Mouse (Mus musculus) central nervous system, embryonic 11.5 days (tissue): ENCODE results near the gene Smarcc2. TPM values are rescaled to one million over a fixed set of nuclear protein-coding genes. Genes with fewer than 3 reads are reported as not detected.

Source experiments
- polyA plus RNA-seq: library from polyadenylated mRNA; depleted of rRNA; stranded (reverse); fragments of >200 nt; gene quantifications from 2 replicates; pipeline ENCODE4 v1.2.3, GENCODE M21; 2012; rRNA removed

Gene Smarcc2
- polyA plus RNA-seq: 251 and 263 TPM in 2 replicates

DNA sequence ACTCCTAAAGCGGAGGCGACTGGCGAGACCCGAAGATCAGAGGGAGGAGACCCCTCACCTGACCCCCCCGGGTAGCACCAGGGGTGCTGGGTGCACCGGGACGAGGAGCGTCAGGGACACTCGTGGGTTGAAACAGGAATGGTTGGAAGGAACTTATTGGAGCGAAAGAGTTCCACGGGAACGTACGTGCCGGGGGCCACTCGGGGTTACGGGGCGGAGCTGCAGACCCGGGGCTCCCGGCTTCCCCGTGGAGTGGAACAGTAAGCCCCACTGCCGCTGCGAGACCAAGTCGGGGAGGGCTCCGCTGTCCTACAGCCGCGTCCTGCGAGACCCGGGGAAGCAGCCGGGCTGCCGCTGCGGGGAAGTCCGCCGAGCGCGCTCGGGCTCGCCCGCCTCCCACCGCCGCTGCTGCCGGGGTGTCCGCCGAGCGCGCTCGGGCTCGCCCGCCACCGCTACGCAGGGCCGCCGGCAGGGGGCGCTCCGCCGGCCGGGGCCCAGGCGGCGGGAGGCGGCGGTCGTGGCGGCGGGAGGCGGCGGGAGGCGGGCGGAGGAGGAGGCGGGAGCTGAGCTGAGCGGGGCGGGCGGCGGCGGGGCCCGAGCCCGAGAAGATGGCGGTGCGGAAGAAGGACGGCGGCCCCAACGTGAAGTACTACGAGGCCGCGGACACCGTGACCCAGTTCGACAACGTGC, at the start of gene Smarcc2:
TSS of gene Smarcc2 (plus strand) at position 530 of the 690 bp plus-strand sequence.

GRCm38 (mm10) chr10:128411211-128412054, 47.6 kb upstream of the Smarcc2 start, which contains the start of the genes Nabp2 and Rnf41:
Gene Nabp2, minus strand, starts transcription at chr10:128411492.
Gene Rnf41, plus strand, starts transcription at chr10:128411657.

DNA sequence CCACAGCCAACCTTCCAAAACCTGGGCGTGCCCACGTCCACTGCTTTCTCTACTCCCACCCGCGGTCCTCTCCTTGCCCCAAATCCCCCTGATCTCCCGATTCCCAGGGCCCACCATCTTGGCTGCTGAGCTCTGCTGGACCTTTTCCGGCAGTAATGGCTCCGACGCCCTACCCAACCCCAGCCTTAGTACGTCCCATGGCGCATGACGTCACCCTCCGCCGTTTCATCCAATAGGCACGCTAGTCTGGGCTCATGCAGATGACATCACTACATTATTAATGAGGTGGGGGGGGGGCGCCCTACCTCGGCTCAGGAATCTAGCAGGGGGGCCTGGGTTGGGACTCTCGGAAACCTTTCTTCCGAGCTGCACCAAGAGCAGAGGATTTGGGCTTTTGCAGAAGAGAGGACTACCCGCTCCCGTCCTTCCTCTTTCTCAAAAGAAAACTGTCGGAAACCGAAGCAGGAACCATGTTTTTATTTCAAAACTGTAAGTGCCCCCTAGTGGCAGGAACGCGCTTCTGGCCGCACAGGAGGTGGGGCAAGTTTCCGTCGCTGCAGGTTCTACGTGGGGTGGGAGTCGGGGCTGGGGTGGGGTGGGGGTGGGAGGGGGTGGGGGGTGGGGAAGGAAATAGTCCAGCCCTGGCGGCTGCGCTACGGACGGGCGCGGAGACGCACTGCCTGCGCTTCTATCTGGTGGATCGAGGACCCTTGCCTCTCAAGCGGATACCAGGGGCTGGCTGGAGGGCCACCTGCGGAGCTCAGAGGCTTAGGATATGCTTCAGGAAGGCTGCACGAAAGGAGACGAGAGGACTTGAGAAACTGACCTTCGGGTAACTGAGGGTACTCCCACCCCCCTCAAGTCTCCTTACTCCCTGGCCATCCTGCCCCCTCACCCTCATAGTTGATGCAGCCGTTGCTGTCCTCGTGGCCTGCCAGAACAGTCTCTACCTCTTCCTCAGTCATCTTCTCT, 34.9 kb downstream of the Smarcc2 start, which contains the start of gene Myl6:
TSS of gene Myl6 (minus strand) at position 451 of the 972 bp plus-strand sequence.

DNA sequence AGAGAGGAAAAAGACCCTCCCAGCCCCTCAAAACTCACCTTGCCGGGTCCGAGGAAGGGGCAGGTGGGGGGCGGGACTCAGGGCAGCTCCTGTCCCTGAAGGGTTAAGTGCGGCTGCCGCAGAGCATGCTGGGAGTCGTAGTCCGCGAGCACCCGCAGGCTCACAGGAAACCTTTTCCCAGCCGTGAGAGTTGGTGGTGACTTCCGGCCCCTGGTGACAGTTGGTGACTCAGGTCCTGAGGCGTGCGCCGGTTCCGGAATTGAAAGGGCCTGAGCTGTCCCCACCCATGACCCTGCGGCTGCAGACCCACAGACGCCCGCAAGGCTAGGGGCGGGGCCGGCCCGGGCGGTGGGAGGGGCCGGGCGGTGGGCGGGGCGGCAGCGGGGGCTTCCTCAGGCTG, 39.5 kb downstream of the Smarcc2 start, which contains the start of gene Myl6b:
TSS of gene Myl6b (minus strand) at position 96 of the 400 bp plus-strand sequence.

GRCm38 (mm10) chr10:128525671-128526308, 66.7 kb downstream of the Smarcc2 start, which contains the start of gene Esyt1:
Gene Esyt1, minus strand, starts transcription at chr10:128525871.

Other genes starting within 250 kb of the Smarcc2 start
- gene Spryd4, start 247.4 kb upstream of the Smarcc2 start, polyA plus RNA-seq: 13.5 and 17.9 TPM in 2 replicates
- gene Mip, start 233.4 kb upstream of the Smarcc2 start, polyA plus RNA-seq: 0.13 and 0.30 TPM in 2 replicates
- gene Timeless, start 227.2 kb upstream of the Smarcc2 start, polyA plus RNA-seq: 42.7 and 53.6 TPM in 2 replicates
- 0.98 and 1.0 TPM in 2 replicates for gene Apon, start 205.2 kb upstream of the Smarcc2 start, polyA plus RNA-seq
- gene Apof, start 190.6 kb upstream of the Smarcc2 start, polyA plus RNA-seq: 0.80 and 1.4 TPM in 2 replicates
- 21.3 and 22.5 TPM in 2 replicates for gene Stat2, start 188.7 kb upstream of the Smarcc2 start, polyA plus RNA-seq
- gene Il23a, start 160.5 kb upstream of the Smarcc2 start, polyA plus RNA-seq: 0.11 and 0.17 TPM in 2 replicates
- gene Pan2, start 155.9 kb upstream of the Smarcc2 start, polyA plus RNA-seq: 45.0 and 49.8 TPM in 2 replicates
- 134 and 148 TPM in 2 replicates for gene Cnpy2, start 136.8 kb upstream of the Smarcc2 start, polyA plus RNA-seq
- gene Cs, start 121.5 kb upstream of the Smarcc2 start, polyA plus RNA-seq: 120 and 162 TPM in 2 replicates
- gene Coq10a, start 90.3 kb upstream of the Smarcc2 start, polyA plus RNA-seq: 32.1 and 35.4 TPM in 2 replicates
- gene Ankrd52, start 82.1 kb upstream of the Smarcc2 start, polyA plus RNA-seq: 45.2 and 47.7 TPM in 2 replicates
- 0.65 and 1.1 TPM in 2 replicates for gene Slc39a5, start 58.0 kb upstream of the Smarcc2 start, polyA plus RNA-seq
- 80.3 and 86.7 TPM in 2 replicates for gene Nabp2, start 47.8 kb upstream of the Smarcc2 start, polyA plus RNA-seq
- 36.8 and 42.2 TPM in 2 replicates for gene Rnf41, start 47.6 kb upstream of the Smarcc2 start, polyA plus RNA-seq
- 1,634 and 1,720 TPM in 2 replicates for gene Myl6, start 34.9 kb downstream of the Smarcc2 start, polyA plus RNA-seq
- gene Myl6b, start 39.4 kb downstream of the Smarcc2 start, polyA plus RNA-seq: 15.8 and 16.8 TPM in 2 replicates
- gene Esyt1, start 66.6 kb downstream of the Smarcc2 start, polyA plus RNA-seq: 24.4 and 26.4 TPM in 2 replicates
- gene Zc3h10, start 88.5 kb downstream of the Smarcc2 start, polyA plus RNA-seq: 16.2 and 24.7 TPM in 2 replicates
- gene Rpl41, start 90.1 kb downstream of the Smarcc2 start, polyA plus RNA-seq: 4,092 and 4,723 TPM in 2 replicates
- 195 and 212 TPM in 2 replicates for gene Pa2g4, start 106.7 kb downstream of the Smarcc2 start, polyA plus RNA-seq
- 1.2 and 9.9 TPM in 2 replicates for gene Erbb3, start 130.4 kb downstream of the Smarcc2 start, polyA plus RNA-seq
- 1,123 and 1,713 TPM in 2 replicates for gene Rps26, start 167.5 kb downstream of the Smarcc2 start, polyA plus RNA-seq
- 6.5 and 8.1 TPM in 2 replicates for gene Ikzf4, start 186.7 kb downstream of the Smarcc2 start, polyA plus RNA-seq
- 10.3 and 11.9 TPM in 2 replicates for gene Suox, start 214.8 kb downstream of the Smarcc2 start, polyA plus RNA-seq
- 46.7 and 74.5 TPM in 2 replicates for gene Rab5b, start 237.0 kb downstream of the Smarcc2 start, polyA plus RNA-seq
- gene Pmel, start 244.9 kb downstream of the Smarcc2 start, polyA plus RNA-seq: 2.6 TPM in 2 replicates
- 66.7 and 98.8 TPM in 2 replicates for gene Cdk2, start 245.8 kb downstream of the Smarcc2 start, polyA plus RNA-seq